Mouse (Mus musculus) heart, adult 9 months (tissue): ENCODE data around the gene Calcoco1.

Source experiments
- DNase-seq, 2 experiments: peaks; one replicate each; pipeline ENCODE4 v3.0.0; 2022; ENCODE audit warnings: low spot score in 2 of 2

The Calcoco1 gene

DNA sequence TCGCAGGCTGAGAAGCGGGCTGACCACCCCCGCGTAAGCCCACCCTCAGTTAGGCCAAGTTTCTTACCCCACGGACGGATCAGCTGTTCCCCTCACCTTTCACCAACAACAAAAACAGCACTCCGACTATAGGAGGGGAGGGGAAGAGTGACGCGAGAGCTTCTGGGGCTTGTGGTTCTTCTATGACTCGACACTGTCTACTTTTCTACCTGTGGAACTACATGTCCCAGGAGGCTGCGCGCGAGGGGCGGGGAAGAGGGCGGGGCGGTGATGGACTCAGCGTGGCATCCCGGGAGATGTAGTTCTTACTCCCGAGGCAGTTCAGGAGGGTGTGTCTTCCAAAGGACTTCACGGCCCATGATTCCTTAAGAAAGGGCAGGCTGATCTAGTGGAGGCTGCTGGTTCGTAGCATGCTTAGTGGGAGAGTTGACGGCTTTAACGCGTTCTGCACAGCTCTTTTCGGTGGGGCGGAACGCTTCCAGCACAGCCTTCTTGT, at the start of gene Calcoco1:
Calcoco1 (minus strand) TSS at position 199 of the 496 bp plus-strand sequence.
- peak; percentile 93 to 97 for DNase-seq

DNA sequence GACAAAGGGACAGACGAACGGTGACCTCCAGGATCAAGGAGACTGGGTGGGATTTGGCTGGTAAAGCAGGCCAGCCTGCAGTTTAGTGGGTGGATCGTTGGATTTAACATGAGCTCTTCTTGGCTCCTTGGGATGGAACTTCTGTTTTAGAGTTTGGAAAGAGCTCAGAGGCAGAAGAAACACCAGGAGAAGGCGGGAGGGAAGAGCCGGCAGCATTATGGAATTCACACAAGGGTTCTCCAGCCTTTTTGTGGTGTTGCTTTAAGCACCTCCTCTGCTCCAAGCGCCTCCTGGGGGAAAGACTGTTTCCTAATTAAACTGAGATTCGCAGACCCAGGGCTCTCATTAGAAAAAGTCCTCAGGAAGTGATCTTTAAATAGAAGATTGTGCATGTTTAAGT, 48.9 kb upstream of the Calcoco1 start:
- no peak for DNase-seq

DNA sequence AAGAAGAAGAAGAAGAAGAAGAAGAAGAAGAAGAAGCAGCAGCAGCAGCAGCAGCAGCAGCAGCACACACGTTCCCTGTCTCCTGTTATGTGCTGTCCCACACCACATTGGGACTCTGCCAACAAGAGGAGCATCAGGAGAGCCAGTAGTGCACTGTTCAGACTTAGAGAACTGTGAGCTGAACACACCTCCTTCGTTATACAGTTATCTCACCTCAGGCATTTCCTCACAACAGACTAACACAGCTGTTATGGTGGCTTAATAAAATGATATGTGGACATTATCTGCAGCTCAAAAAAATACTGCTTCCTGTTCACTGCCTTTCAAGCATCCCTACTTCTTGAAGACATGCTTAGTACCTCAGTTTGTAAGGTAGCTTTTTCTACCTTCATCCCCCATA, 43.2 kb upstream of the Calcoco1 start:
- DNase-seq: no peak

DNA sequence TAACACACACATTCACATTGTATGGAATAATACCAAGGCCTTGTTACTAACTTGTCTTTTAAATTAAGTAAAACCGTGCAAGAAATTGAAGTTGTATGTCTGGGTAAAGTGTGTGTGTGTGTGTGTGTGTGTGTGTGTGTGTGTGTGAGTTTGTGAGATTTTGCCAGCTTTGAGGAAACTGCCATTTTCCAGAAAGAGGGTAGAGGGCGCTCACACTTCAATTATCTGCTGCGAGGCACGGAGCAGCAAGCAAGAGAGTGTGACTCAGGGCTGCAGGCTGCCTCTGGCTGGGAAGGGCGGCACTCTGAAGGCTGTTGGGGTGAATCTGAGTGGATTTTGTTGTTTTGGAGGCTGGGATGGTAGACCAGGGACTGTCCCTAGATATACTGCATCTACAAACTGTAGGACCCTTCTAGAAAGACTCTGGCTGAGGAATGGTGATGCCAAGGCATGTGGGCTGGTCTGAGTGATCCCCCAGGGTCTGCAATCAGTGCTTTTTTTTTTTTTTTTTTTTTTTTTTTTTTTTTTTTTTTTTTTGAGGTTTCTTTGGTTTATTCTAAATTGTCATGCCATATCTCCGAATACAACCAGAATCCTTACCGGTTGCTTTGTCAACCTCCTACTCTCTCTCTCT, 39.9 kb upstream of the Calcoco1 start:
- DNase-seq: peak in 1 of 2 experiments; percentile 10

DNA sequence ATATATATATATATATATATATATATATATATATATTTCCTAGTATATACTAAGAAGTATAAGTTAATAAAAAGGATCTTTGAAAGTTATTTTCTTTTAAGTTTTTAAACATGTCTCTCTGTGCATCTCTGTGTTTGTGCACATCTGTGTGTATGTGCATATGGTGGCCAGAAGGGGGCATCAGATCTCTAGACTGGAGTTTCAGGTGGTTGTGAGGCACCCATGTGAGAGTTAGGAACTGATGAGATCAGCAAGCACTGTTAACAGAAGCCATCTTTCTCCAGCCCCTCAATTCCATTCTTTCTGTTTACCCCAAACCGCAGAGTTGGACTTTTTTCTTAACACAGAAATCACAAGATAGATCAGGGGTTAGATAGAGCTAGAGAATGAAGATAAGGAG, 35.7 kb upstream of the Calcoco1 start:
- DNase-seq: no peak

DNA sequence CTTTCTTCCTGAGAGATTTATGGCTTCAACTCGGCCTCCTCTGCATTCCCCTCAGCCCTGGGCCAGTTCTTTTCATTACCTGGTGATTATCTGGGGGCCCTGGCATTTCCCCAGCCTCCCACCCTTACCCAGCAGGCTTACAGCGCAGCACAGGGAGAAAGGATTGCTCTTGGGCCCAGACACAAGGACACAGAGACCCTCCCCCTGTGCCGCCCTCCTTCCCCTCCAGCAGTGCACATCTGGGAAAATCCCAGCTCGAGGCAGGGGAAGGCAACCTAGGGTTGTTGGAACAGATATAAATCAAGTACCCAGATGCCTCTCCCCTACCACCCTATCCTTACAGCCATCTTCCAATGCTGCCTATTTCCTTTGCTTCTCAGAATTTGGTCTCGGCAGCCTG, 33.1 kb upstream of the Calcoco1 start:
- DNase-seq: no peak

DNA sequence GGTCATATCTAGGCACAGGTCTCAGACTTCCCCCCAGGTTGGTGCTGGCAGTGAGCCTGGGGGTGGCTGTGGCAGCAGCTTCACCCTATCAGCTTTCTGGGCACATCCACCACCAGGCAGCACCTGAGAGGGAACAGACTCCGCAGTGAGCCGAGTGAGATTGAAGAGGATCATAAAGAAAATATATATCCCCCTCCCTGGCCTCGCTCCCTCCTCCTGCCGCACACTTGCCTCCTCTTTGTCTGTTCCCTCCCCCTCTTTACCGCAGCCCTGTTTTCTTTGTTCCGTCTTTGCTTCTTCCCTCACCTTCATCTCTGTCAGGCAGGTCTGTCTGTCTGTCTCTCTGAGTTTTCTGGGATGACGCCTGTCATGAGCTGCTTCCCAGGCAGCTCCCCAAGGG, 32.4 kb upstream of the Calcoco1 start:
- DNase-seq: no peak

DNA sequence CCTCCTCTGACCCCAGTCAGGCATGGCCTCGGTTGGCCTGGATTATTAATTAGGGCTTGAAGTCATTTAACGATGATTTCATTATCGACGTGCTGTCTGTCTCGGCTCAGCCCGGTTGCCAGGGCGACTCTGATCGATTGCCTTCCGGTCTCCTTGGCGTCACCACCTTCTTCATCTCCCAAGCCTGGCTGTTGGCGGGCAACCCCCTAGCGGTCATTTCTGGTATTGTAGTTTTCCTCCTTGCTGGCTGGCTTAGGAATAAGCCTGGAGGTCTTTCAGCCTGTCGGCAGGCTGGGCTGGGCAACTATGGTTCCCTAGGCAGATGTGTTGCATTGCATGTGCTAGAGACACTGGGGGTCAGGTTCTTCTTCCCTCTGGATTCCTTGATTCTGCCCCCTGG, 31.2 kb upstream of the Calcoco1 start:
- no peak for DNase-seq

DNA sequence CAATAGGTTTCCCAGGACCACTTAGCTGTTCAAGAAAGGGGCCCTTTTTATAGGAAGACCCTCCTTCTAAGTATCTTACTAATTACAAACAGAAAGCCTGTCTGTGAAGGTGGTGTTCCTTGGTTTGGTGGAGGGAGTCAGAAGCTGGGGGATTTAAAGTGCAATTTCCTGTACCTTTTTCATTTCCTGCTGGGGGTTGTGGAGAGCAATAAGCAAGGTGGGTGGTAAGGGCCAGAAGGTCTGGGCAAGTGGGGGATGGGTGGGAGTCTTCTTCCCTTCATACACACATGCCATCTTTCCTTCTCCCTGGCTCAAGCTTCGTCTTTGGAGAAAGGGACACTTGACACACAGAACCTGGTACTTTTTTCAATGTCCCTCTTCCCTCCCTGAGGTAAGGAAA, 30.2 kb upstream of the Calcoco1 start:
- no peak for DNase-seq

DNA sequence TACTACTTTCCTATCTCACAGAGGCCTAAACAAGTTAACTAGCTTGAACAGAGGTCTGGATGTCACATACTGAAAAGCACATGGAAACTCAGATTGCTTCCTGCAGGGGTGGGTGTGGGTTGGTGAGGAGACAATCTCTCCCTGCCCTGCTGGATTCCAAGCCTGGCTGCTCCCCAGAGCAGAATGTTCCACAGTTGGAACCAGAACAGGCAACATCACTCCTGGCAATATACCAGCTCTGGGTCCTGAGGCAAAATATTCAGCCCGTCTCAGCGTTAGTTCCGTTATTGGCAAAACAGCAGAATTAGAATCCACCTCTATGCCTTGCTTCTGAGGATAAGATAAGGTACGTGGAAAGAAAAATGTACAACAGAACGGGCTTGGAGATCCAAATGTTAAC, 28.3 kb upstream of the Calcoco1 start:
- peak; percentile 24 to 47 for DNase-seq

DNA sequence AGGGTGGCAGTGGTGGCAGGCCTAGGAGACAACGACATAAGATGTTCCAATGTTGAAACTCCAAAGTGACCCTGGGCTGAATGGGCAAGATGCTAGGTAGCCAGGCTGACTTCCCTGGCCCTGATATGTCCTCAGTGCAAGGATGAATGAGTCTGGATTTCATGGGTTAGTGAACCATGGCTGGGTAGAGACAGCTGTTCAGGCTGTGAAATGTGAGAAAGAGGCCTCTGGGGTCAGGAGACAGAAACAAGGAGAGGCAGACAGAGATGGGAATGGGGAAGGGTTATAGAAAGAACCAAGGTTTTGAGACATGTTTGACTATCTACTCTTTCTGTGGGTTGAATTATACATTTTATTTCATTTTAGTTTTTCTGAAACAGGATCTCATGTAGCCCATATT, 27.1 kb upstream of the Calcoco1 start:
- DNase-seq: no peak

DNA sequence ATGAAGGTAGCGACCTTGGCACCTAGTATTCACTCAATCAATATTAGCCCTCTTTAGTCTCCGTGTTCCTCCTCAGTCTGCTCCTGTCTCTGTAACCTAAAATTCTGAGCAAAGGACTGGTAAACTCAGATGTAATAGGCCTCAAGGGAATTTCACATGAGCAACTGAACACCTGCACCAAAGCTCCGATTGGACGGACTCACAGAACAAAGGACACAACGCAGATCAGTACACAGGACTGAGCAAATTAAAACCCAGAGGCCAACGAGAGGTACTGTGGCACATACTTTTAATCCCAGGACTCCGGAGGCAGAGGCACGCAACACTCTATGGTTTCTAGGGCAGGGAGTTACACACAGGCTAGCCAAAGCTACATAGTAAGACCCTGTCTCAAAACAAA, 25.9 kb upstream of the Calcoco1 start:
- no peak for DNase-seq

DNA sequence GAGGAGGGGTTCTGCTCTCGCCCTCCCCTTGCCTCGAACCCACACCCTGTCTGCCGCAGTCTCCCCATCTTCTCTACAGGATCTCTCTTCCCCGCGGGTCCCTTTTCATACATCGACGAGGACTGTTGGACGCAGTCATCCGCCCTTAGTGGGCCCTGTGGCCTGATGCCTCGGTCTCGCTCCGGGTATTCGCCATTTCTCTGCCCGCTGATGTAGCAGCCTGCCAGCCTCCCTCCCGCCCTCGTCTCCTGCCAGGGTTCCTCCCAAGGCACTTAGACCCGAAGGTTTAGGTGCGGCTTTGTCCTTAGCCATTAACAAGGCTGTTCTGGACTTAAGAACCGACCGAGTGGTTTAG, 25.3 kb upstream of the Calcoco1 start:
- no peak for DNase-seq

DNA sequence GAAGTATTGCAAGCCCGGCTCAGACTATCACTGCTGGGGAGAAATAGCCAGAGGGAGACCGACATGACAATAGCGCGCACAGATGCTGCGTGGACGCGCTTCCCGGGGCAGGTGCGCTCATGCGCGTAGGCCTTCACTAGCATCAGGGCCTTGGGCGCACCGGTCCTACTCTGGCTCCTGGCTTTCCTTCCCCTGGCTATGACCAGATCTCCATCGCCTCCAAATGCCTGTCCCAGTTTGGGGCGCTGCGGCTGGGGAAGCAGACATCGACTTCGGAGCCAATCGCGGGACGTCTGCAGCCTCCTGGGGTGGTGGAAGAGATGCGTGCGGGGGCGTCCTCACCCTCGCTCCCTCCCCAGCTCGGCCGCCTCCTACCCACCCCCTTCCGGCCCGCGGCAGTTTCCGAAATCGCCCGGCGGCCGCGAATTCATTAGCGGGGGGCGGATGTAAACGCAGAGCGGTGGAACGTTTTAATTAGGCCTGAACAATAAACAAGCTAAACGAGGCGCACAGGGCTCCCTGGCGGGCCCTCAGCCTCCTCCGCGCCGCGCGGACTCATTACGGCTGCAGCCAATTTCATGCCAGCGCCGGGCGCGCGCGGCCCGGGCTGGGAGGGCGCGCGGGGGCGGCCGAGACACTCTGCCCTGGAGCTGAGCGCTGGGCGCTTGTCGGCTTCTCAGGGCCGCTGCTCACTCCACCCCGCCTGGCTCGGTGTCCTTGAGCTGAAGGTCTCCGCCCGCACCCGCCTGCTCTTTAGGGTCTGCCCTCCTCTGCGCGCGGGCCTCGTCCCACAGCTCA, 24.7 kb upstream of the Calcoco1 start:
- DNase-seq: peak; percentile 17 to 27

DNA sequence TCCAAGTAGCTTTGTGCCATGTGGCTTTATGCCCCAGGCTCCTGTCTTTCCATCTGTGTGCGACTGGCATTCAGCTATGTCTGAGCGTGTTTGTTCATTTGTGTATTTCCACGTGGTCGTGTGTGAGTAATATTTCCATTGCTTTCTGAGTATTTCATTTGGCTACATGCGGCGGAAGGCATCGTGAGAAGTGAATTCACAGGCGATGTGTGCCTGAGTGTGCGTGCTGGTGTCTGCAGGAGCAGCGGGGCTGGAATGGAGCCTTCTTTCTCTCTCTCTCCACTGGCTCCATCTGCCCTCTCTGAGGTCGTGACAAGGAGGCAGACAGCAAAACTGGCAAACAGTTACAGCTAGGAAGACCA, 24.1 kb upstream of the Calcoco1 start:
- no peak for DNase-seq

DNA sequence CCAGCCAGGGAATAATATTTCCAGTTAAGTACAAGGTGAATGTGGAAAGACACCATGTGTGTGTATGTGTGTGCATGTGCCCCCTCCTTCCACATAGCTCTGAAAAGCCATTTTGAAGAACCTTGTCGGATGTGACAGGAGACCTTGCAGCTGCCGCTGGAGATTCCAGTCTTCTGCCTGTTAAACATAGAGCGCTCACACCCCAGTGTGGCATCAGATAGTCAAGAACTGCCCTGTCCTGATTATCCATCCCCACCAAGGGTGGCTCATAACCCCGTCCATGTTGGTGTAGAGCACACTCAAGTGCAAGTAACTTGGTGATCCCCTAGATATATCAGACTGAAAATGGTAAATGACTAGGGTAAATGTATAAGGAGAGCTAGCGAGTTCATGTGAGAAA, 23.4 kb upstream of the Calcoco1 start:
- no peak for DNase-seq

DNA sequence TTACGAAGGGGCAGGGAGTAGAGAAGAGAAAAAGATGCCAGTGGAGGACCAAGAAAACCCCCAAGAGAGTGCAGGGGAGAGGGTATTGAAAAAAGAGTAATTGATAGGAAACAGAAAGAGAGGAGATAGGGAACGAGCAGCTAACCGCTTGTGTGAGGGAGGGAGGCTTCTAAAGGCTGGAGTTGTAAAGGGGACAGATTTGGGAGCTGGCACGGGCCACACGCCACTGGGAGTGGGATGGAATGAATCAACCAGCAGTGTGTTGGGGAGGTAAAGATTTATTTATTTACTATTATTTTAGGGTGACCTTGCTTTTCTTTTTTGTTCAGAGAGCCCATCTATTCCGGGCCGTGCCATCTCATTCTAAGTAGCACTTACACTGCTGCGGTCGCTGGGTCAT, 22.9 kb upstream of the Calcoco1 start:
- no peak for DNase-seq

DNA sequence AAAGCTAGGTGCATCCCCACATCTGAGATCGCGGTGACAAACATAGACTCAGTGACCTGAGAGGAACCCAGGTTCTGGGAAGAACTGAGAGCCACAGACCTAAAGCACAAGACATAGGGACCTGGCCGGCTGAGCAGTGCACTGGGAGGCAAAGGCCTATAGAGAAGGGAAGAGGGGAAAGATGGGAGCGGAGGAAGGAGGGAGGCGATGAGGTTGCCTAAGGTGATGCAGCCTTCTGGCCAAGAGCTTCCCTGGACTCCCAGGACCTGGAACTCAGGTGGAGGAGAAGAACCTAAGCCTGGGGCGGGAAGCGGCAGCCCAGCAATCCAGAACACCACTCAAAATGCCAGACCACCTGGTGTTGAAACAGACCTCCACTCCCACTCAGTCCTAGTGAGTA, 22.4 kb upstream of the Calcoco1 start:
- DNase-seq: no peak

DNA sequence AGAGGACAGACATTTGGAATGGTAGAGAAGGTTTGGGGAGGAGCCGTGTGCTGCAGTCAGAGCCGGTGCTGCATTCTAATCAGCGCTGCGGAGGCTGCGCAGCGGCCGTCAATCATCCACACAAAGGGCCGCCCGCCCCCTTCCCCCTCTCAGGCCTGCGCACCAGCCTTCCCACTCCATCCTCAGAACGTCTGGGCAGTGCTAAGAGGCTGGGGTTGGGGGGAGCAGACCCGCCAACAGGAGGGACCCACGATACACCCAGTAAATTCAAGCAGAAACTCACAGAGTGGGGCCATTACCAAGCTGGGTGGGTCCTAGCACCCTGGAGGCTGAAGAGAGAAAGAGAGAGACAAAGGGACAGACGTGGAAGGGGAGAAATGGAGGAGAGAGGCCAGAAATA, 22.0 kb upstream of the Calcoco1 start:
- DNase-seq: no peak

DNA sequence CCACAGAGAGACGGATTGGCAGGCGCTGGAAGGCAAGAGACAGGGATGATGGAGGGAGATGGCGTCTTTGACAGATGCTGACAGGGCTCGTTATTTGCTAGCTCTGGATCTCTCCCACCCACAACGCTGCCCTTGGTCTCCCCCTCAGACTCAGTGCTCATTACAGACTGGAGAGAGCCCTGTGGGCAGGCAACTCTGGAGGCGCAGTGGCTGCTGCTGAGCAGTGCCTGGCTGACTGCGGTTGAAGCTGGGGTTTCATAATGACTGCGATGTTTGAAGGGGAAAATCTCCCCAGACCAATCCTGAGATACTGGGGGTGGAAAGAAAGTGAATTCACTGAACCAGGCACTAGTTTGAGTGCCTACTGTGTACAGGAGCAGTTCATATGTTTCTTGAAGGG, 21.2 kb upstream of the Calcoco1 start:
- DNase-seq: no peak

DNA sequence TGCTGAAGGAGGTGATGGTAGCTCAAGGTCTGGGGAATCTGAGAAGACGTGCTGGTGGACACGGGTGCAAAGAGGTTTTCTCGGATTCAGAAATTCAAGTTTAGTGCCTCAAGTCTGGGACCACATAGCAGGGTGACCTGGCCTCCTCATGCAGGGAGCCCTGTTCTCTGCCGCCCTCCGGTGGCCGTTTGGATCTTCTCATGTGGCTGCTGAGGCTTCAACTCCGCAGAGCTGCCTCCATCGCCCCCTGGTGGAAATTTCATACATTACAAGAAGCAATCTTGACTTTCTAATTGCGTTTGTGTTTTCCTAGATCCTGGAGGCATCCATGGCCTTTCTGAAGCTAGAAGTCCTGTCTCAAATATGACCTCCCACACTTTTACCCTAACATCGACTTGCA, 20.6 kb upstream of the Calcoco1 start:
- DNase-seq: peak; percentile 81 to 91

DNA sequence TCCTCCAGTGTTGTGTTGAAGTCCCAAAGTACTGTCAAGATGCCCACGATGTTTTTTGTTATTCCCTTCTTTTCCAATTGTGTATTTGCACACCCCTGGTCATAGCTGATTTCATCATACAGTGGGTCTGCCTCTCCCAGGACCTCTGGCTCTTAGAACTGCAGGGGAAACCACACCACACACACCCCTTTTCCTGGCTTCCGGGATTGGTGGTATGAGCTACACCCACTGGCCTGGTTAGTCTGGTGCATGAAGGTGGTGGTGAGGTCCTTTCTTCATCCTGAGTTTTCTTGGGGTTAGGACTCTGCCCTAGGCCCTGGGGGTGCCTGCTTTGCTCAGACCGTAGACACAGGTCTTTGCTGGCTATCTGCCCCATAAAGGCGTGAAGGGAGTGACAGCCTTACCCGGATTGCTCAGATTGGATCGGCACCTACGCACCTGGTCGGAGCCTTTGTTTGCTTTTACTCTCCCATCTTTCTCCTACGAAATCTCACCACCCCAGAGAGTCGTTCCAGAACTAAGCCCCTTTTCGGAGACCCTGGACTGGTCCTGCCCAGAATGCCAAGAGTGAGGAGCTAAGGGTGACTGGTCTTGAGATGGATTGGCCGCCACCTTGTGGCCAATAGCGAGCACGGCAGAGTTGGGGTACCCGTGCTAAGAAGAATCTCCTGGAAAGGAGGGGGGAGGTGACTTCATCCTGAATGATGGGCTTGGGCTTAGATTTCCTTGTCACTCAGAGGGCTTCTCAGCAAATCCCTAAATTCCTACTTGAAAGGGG, 17.7 kb upstream of the Calcoco1 start:
- peak in 1 of 2 experiments; percentile 38 for DNase-seq

DNA sequence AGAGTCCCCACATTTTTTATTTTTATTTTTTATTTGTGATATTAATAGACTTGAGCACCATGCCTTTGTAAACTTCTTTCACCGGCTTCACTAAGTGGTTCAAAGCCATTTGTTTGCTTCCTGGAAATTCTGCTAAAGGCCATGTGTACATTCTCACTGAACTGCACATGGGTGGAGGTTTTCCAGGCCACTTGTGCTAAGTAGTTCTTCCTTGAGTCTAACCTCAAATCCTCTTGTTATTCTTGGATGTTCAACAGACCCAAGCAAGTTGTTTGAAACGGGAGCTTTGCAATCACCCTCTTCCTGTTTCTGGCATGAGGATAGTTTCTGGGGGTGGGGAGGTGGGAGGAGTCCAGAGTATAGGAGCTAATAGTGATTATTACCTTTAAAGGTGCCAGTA, 16.5 kb upstream of the Calcoco1 start:
- no peak for DNase-seq
